Mouse (Mus musculus) NIH3T3 (cell line): ENCODE results near the gene Olfr370.
A peak's percentile ranks its signal among the peaks of the same experiment; 100 is the strongest.
"Not testable (repeated sequence)": the region's sequence is repeated elsewhere in the genome, so short reads cannot be mapped to it uniquely, and the experiment has no call there.

Experiments
- DNase-seq: peaks from one replicate; pipeline ENCODE4 v3.0.0-alpha.2; 2012; ENCODE audit warnings: low read depth

Gene Olfr370

GRCm38 (mm10) chr8:83535736-83536135 is at the start of gene Olfr370:
Olfr370 (plus strand) TSS chr8:83535780.
- DNase-seq: no peak

- DNase-seq: no peak
These were observed 23.9 kb upstream of the Olfr370 start for GRCm38 (mm10) chr8:83511696-83512095.

GRCm38 (mm10) chr8:83520432-83520831 is 15.1 kb upstream of the Olfr370 start:
- DNase-seq: no peak

DNA sequence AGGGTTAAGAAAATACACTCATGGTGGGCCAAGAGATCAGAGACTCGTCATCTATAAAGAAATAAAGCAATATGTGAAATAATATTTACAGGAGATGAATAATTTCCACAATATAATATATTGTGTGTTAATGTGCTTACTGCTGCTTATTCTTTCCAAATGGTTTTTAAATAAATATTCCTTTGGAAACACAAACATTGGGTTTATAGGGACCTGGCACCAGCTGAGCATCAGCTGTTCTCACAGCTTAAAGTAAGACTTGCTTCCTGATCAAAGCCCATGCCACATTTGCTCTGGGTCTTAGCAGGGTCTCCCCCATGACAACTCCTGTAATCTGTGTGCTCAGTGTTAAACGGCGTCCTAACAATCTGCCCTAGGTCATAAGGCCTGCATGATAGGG is 14.7 kb upstream of the Olfr370 start:
- not testable (repeated sequence) for DNase-seq

DNA sequence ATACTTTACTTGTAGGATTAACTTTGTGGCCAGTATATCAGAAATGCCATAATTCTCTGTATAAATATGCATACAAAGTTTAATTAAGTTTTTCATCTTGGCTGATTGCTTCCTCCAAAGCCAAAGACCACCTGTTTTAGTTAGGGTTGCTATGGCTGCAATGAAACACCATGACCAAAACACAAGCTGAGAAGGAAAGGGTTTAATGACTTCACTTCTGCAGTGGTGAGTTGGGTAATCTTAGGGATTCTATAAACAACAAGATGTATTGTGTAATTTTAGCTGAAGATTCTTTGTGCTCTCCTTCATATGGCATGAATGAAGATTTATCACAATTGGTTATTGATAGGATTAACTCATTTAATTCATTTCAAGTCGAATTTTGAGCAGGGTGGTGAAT is 14.3 kb upstream of the Olfr370 start:
- no peak for DNase-seq

DNA sequence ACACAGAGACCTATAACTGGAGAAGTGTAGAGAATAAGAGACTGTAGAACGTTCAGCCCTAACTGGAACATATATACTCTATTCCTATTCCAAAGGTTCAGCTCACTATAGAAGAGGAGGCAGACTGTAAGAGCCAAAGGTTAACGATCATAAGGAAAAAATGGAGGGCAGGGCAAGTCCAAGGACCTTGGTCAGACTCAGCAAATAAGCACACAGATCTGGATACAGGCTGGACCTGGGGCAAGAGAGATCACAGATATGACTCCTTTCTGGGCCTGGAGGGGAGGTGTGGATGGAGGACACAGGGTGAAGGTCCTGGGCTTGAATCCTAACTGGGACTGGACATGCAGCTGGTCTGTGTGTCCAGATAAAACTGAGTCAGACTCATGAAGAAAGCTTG is 778 bp upstream of the Olfr370 start:
- no peak for DNase-seq

GRCm38 (mm10) chr8:83562669-83563068 is 27.1 kb downstream of the Olfr370 start:
- DNase-seq: no peak

DNA sequence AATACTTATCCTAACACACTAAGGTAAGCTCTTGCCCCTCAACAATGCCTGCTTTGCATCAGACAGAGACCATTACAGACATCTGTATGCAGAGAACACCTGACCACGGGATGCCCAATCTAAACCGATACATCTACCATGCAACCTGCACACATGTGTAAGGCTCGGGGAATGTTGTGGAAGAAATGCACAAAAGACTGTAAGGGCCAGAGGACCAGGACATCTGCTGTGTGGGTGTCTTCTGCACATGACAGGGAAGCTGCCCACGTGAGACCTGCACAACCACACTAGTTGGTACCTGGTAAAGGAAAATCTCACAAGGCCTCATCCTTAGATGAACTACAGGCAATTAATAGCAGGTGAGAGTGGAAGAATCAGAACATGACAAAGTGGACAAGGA is 27.7 kb downstream of the Olfr370 start:
- no peak for DNase-seq

DNA sequence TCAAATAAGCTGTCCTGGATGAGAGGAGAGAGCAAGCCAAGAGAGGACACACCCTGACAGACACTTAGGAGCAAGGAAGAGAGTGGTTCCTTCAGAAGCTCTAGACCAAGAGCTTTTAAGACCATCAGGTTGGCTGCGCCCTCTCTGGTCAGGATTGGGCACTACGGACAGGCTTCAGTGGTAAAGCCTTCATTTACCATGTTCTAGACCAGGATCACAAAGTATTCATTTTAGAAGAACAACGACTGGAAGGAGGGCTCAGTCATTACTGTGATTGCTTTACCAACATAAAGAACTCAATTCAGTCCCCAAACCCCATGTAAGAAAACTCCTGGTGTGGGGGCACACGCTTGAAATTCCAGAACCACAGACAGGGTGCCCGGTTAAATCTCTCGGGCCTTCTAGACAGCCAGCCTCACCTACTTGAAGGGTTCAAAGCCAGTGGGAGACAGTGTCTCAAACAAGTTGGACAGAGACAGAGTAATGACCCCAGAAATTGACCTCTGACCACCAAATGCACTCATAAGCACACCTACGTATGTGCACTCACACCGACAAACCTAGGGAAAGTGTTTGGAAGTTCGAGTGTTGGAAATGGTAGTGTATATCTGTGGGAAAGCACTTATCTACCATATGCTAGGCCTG is 30.3 kb downstream of the Olfr370 start:
- DNase-seq: peak; percentile 41

GRCm38 (mm10) chr8:83566469-83567395 is 31.2 kb downstream of the Olfr370 start, which contains the start of gene Ndufb7:
Ndufb7 (plus strand) TSS chr8:83566671.
- DNase-seq: peak; percentile 95

- no peak for DNase-seq
These were observed 32.1 kb downstream of the Olfr370 start for GRCm38 (mm10) chr8:83567668-83568067.

DNA sequence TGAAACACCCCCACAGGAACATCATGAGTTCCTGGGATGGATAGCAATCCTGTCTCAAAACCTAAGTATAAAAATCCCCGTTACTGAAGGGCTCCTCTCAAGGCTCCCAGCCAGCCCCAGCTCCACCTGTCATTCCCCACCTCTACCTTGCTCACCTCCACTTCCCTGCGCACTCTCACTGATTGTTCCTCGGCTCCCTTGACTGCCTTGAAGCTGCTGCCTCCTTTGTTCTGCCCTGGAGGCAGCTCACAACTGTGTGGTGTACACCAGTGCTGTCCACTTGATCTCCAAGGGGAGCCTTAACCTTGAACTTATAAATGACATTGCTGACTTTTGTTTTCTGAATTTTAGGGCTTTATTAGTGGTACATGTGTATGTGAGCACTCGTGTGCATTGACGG is 32.5 kb downstream of the Olfr370 start:
- no peak for DNase-seq

- DNase-seq: no peak
These were observed 33.2 kb downstream of the Olfr370 start for GRCm38 (mm10) chr8:83568755-83569154.

GRCm38 (mm10) chr8:83569165-83569564 is 33.6 kb downstream of the Olfr370 start:
- DNase-seq: no peak

DNA sequence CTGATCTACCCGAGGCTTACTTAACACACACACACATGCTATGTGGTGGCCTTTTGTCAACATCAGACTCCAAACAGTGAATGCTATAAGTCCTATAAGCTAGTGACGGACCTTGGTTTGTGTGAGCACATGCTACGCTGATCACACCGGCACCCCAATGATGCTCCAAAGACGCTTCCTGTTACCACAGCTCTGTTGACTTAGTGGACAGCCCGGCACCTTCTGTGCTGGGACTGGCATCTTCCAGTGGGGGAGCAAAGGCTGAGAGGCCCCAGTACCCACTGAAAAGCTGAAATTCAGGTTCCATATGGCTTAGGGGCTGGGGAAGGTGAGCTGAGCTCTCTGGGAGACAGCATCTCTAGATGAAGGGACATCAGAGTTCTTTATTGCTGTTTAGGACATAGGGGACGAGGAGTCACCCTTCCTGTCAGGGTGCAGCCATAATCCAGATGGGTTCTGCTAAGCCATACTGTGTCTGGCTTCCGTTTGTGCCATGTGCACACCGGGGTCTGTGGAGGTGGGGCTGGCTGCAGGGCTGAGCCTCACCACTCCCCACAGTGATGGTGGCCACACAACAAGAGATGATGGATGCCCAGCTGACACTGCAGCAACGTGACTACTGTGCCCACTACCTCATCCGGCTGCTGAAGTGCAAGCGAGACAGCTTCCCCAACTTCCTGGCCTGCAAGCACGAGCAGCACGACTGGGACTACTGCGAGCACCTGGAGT is 34.9 kb downstream of the Olfr370 start:
- no peak for DNase-seq

- DNase-seq: not testable (repeated sequence)
These were observed 35.4 kb downstream of the Olfr370 start for GRCm38 (mm10) chr8:83571001-83571340.

DNA sequence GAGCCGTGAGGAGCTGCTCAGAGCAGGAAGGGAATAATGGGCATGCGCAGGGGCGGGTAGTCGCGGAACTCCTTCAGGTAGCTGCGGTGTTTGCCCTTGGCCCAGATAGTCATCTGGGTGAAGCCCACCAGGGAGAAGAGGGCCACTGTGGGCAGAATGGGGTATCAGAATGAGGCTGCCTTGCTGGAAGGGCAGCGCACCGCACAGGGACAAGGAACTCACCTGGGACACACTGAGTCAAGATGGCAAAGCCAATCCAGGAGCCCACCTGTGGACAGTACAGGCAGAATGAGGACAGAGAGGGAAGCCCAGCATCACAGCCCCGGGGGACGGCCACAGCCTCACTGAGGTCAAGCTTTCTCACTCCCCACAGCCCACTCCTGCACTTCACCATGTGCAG is 36.2 kb downstream of the Olfr370 start:
- no peak for DNase-seq

DNA sequence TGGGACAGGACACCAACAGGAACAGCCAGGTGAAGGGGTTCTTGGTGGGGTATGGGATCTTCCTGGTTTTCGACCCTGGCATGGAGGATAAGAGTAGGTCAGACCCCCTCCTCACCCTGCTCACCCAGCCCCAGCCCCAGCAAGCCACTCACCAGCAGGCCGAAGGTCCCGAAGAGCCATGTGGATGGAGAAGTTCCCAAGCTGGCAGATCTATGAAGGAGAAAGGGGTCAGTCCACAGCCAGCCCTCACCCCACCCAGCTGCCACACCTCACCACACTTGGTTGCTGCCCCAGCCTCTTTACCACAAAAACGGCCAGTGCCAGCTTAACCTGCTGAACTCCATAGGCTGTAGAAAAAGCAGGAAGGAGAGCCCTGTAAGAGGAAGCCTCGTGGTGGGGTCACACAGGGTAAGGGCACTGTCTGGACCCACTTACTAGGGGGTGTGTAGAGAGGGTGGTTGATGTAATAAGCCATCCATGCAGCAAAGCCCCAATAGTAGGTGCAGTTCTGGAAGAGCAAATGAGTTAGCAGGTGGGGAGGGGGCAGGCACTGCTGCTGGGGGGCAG is 36.7 kb downstream of the Olfr370 start:
- no peak for DNase-seq

GRCm38 (mm10) chr8:83573140-83573875 is 37.7 kb downstream of the Olfr370 start:
- no peak for DNase-seq

GRCm38 (mm10) chr8:83574631-83575315 is 39.2 kb downstream of the Olfr370 start:
- no peak for DNase-seq
